Mouse (Mus musculus): ENCODE results near the gene Cyp1a2. TPM values are rescaled to one million over a fixed set of nuclear protein-coding genes. Genes with fewer than 3 reads are reported as not detected.

Gene Cyp1a2
- 3.1 TPM in 1 of 2 replicates, not detected in the other for polyA plus RNA-seq (2012; rRNA removed; ENCODE audit: low replicate concordance)

GRCm38 (mm10) chr9:57683520-57683919 is at the start of gene Cyp1a2:
Gene Cyp1a2, minus strand, starts transcription at chr9:57683703.

GRCm38 (mm10) chr9:57708068-57708719 is 24.7 kb upstream of the Cyp1a2 start, which contains the start of gene Edc3:
Gene Edc3, plus strand, starts transcription at chr9:57708540.

DNA sequence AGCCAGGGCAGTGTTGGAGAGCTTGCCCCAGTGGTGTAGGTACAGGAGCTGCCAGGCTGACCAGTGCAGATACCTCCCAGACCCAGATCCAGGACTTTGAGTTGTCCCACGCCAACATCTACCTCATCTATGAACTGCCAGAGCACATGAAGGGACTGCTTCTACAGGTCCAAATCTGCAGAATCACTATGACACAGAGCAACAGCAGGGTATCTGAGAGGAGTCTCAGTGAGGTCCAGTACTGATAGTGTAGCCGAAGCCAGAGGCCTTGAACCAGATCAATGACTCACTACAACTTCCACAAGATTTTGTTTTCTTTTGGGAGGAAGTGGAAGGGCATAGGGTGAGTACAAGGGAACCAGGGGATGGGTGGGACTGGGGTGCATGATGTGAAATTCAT is 4.2 kb upstream of the Cyp1a2 start, which contains the start of gene Cyp1a1:
Gene Cyp1a1 (plus strand): TSS at position 178 of the 400 bp plus-strand sequence.

GRCm38 (mm10) chr9:57653283-57653682 is 30.2 kb downstream of the Cyp1a2 start, which contains the start of gene Csk:
Gene Csk, minus strand, starts transcription at chr9:57653631.

Other genes with a start within 250 kb of the Cyp1a2 start
- gene Ppcdc, start 243.6 kb downstream of the Cyp1a2 start, polyA plus RNA-seq (2012; rRNA removed; ENCODE audit: low replicate concordance), result 45.4 and 59.9 TPM in 2 replicates
- 24.2 and 33.0 TPM in 2 replicates for gene Scamp5, start 215.6 kb downstream of the Cyp1a2 start, polyA plus RNA-seq (2012; rRNA removed; ENCODE audit: low replicate concordance)
- 0.88 and 1.3 TPM in 2 replicates for gene Rpp25, start 179.7 kb downstream of the Cyp1a2 start, polyA plus RNA-seq (2012; rRNA removed; ENCODE audit: low replicate concordance)
- 532 and 565 TPM in 2 replicates for gene Cox5a, start 162.4 kb downstream of the Cyp1a2 start, polyA plus RNA-seq (2012; rRNA removed; ENCODE audit: low replicate concordance)
- 6.0 and 28.5 TPM in 2 replicates for gene Fam219b, start 146.2 kb downstream of the Cyp1a2 start, polyA plus RNA-seq (2012; rRNA removed; ENCODE audit: low replicate concordance)
- 27.1 and 70.1 TPM in 2 replicates for gene Mpi, start 130.9 kb downstream of the Cyp1a2 start, polyA plus RNA-seq (2012; rRNA removed; ENCODE audit: low replicate concordance)
- 119 and 132 TPM in 2 replicates for gene Scamp2, start 122.8 kb downstream of the Cyp1a2 start, polyA plus RNA-seq (2012; rRNA removed; ENCODE audit: low replicate concordance)
- gene Ulk3, start 94.3 kb downstream of the Cyp1a2 start, polyA plus RNA-seq (2012; rRNA removed; ENCODE audit: low replicate concordance), result 38.7 and 43.9 TPM in 2 replicates
- gene Cplx3, start 77.4 kb downstream of the Cyp1a2 start, polyA plus RNA-seq (2012; rRNA removed; ENCODE audit: low replicate concordance), result not detected in 2 replicates
- gene Lman1l, start 62.9 kb downstream of the Cyp1a2 start, polyA plus RNA-seq (2012; rRNA removed; ENCODE audit: low replicate concordance), result 0.26 and 0.37 TPM in 2 replicates
- 70.4 and 149 TPM in 2 replicates for gene Csk, start 30.1 kb downstream of the Cyp1a2 start, polyA plus RNA-seq (2012; rRNA removed; ENCODE audit: low replicate concordance)
- 0.69 and 1.1 TPM in 2 replicates for gene Cyp1a1, start 4.2 kb upstream of the Cyp1a2 start, polyA plus RNA-seq (2012; rRNA removed; ENCODE audit: low replicate concordance)
- 11.0 and 14.9 TPM in 2 replicates for gene Edc3, start 24.8 kb upstream of the Cyp1a2 start, polyA plus RNA-seq (2012; rRNA removed; ENCODE audit: low replicate concordance)
- 82.5 and 138 TPM in 2 replicates for gene Clk3, start 82.2 kb upstream of the Cyp1a2 start, polyA plus RNA-seq (2012; rRNA removed; ENCODE audit: low replicate concordance)
- 18.6 and 25.9 TPM in 2 replicates for gene Arid3b, start 153.1 kb upstream of the Cyp1a2 start, polyA plus RNA-seq (2012; rRNA removed; ENCODE audit: low replicate concordance)
- 156 and 194 TPM in 2 replicates for gene Ubl7, start 227.3 kb upstream of the Cyp1a2 start, polyA plus RNA-seq (2012; rRNA removed; ENCODE audit: low replicate concordance)

Measured in mammary gland, adult 2 months (tissue).